ENCODE assay signal across 19 mouse cellular contexts in genomic region chr2:146262966-146263365, GRCm38 (mm10). TPM values are rescaled to one million over a fixed set of nuclear protein-coding genes. Genes with fewer than 3 reads are reported as not detected.
DNase-seq lines count a peak whose midpoint lies in the region; ATAC-seq and TF ChIP-seq lines count a peak whose summit lies in the region.
"Had no signal": no experiment of that assay in that cellular context is flagged by ENCODE, and none has a peak within 500 bp of the region (broad histone marks: within the 10 kb centered on the region; RNA-seq: fewer than 3 reads in every experiment).

No protein-coding gene starts in this region.

- TF ChIP-seq POLR2A in lung, adult 2 months (IDR thresholded peaks at IDR 0.05; ENCODE audit: borderline replicate concordance, extremely low read depth, low read depth, low read length): no peak

- TF ChIP-seq CTCF in lung, postnatal 0 days (IDR thresholded peaks at IDR 0.05): no peak
- TF ChIP-seq CTCF in lung, adult 2 months (IDR thresholded peaks at IDR 0.05; ENCODE audit: insufficient read depth, low read length): no peak

- H3K27me3 ChIP-seq in forebrain, embryonic 14.5 days (replicated peaks; ENCODE audit: control insufficient read depth, insufficient read depth, low read length): no peaks in the 10 kb centered on the region
- 0 out of 2 replicates have a peak, but pooled peaks cover 8% of the 10 kb centered on the region for H3K27me3 ChIP-seq in forebrain, embryonic 12.5 days
- no peaks in the 10 kb centered on the region for H3K27me3 ChIP-seq in lung, postnatal 0 days (replicated peaks; ENCODE audit: insufficient read depth, low read length)
- peaks cover 41% of the 10 kb centered on the region for H3K27me3 ChIP-seq in neural tube, embryonic 13.5 days

- DNase-seq in forebrain, embryonic 14.5 days (ENCODE audit: low spot score): peak; percentile 9
- peak; percentile 12 for DNase-seq in lung, postnatal 0 days (ENCODE audit: low spot score)
- DNase-seq in lung, adult 2 months: no peak
- no peak for DNase-seq in neural tube, embryonic 10.5 days (ENCODE audit: extremely low spot score, low spot score)
- no peak for DNase-seq in spleen, postnatal 4 days (ENCODE audit: low spot score in 2 of 2)
- DNase-seq: adrenal gland, adult 2 months; adrenal gland, postnatal 25 days; cerebellum, adult 2 months; gastrocnemius, postnatal 10 days; heart, adult 18-20 months; heart, postnatal 10 days; heart, postnatal 4 days had no signal

- peaks cover 40% of the 10 kb centered on the region for H3K4me1 ChIP-seq in forebrain, embryonic 14.5 days (ENCODE audit: control insufficient read depth, insufficient read depth, low read length)
- H3K4me1 ChIP-seq in forebrain, embryonic 12.5 days: peaks cover 42% of the 10 kb centered on the region
- H3K4me1 ChIP-seq in lung, postnatal 0 days (ENCODE audit: insufficient read depth, low read depth, low read length): no peaks in the 10 kb centered on the region
- peaks cover 5% of the 10 kb centered on the region for H3K4me1 ChIP-seq in lung, adult 2 months (ENCODE audit: control insufficient read depth, insufficient read depth, low read length)
- peaks cover 47% of the 10 kb centered on the region for H3K4me1 ChIP-seq in neural tube, embryonic 13.5 days (replicated peaks)

- H3K4me2 ChIP-seq in forebrain, embryonic 14.5 days (ENCODE audit: low read length): no peak overlapping the region
- no peak overlapping the region for H3K4me2 ChIP-seq in forebrain, embryonic 12.5 days
- no peak overlapping the region for H3K4me2 ChIP-seq in lung, postnatal 0 days (replicated peaks; ENCODE audit: low read depth, low read length)
- no peak overlapping the region for H3K4me2 ChIP-seq in neural tube, embryonic 13.5 days
- H3K4me2 ChIP-seq: hindbrain, embryonic 12.5 days had no signal

- H3K36me3 ChIP-seq in forebrain, embryonic 14.5 days (ENCODE audit: control insufficient read depth, insufficient read depth, low read length): no peaks in the 10 kb centered on the region
- no peaks in the 10 kb centered on the region for H3K36me3 ChIP-seq in forebrain, embryonic 12.5 days (replicated peaks)
- no peaks in the 10 kb centered on the region for H3K36me3 ChIP-seq in lung, postnatal 0 days (ENCODE audit: insufficient read depth, low read length)
- H3K36me3 ChIP-seq in neural tube, embryonic 13.5 days: no peaks in the 10 kb centered on the region
- H3K36me3 ChIP-seq: embryonic facial prominence, embryonic 10.5 days; heart, embryonic 10.5 days; hindbrain, embryonic 12.5 days had no signal

- H3K9me3 ChIP-seq in forebrain, embryonic 14.5 days (replicated peaks; ENCODE audit: control insufficient read depth, low read length): no peaks in the 10 kb centered on the region
- H3K9me3 ChIP-seq in forebrain, embryonic 12.5 days: no peaks in the 10 kb centered on the region
- H3K9me3 ChIP-seq in lung, postnatal 0 days (ENCODE audit: low read length): no peaks in the 10 kb centered on the region
- H3K9me3 ChIP-seq in neural tube, embryonic 13.5 days: no peaks in the 10 kb centered on the region
- H3K9me3 ChIP-seq: embryonic facial prominence, embryonic 10.5 days; heart, embryonic 10.5 days; hindbrain, embryonic 12.5 days had no signal

- no peak for TF ChIP-seq EP300 in lung, postnatal 0 days (IDR thresholded peaks at IDR 0.05)

- no peak overlapping the region for H3K27ac ChIP-seq in forebrain, embryonic 14.5 days (ENCODE audit: low read depth, low read length)
- H3K27ac ChIP-seq in forebrain, embryonic 12.5 days: no peak overlapping the region
- no peak overlapping the region for H3K27ac ChIP-seq in lung, postnatal 0 days (ENCODE audit: low read length)
- 0 out of 2 replicates have a peak overlapping the region, but pooled peaks have one; percentile 54 for H3K27ac ChIP-seq in neural tube, embryonic 13.5 days (replicated peaks)
- H3K27ac ChIP-seq: embryonic facial prominence, embryonic 10.5 days; heart, embryonic 10.5 days had no signal

- no peak overlapping the region for H3K9ac ChIP-seq in forebrain, embryonic 14.5 days (ENCODE audit: low read length)
- H3K9ac ChIP-seq in forebrain, embryonic 12.5 days: no peak overlapping the region
- no peak overlapping the region for H3K9ac ChIP-seq in lung, postnatal 0 days (replicated peaks; ENCODE audit: low read depth)
- H3K9ac ChIP-seq in neural tube, embryonic 13.5 days: no peak overlapping the region
- H3K9ac ChIP-seq: hindbrain, embryonic 12.5 days had no signal

- no peak overlapping the region for H3K4me3 ChIP-seq in forebrain, embryonic 14.5 days (ENCODE audit: low read depth, low read length)
- no peak overlapping the region for H3K4me3 ChIP-seq in forebrain, embryonic 12.5 days (replicated peaks)
- no peak overlapping the region for H3K4me3 ChIP-seq in lung, postnatal 0 days (ENCODE audit: low read depth, low read length)
- H3K4me3 ChIP-seq in lung, adult 2 months (replicated peaks; ENCODE audit: extremely low read depth, low read depth, low read length): no peak overlapping the region
- no peak overlapping the region for H3K4me3 ChIP-seq in neural tube, embryonic 13.5 days
- H3K4me3 ChIP-seq: embryonic facial prominence, embryonic 10.5 days; heart, embryonic 10.5 days; hindbrain, embryonic 12.5 days had no signal

- no peak for ATAC-seq in forebrain, embryonic 14.5 days
- no peak for ATAC-seq in forebrain, embryonic 12.5 days (ENCODE audit: low FRiP score)
- peak; percentile 11; the same call in 1 of the 2 replicates for ATAC-seq in lung, postnatal 0 days
- ATAC-seq in neural tube, embryonic 13.5 days (ENCODE audit: low read depth): no peak

RNA-seq across cellular contexts. Expression of gene Insm1, which starts 41.2 kb away (rescaled TPM):
- 12.6 and 14.7 TPM in 2 replicates for polyA plus RNA-seq in forebrain, embryonic 14.5 days (2014; fragmentation: Nextera tagmentation; extraction: Ambion mirVana)
- polyA plus RNA-seq in forebrain, embryonic 12.5 days (2016; fragmentation: Nextera tagmentation; extraction: Ambion mirVana): 11.9 and 13.4 TPM in 2 replicates
- 0.06 TPM in 1 of 2 replicates, not detected in the other for polyA plus RNA-seq in lung, postnatal 0 days (2015; fragmentation: Nextera tagmentation; extraction: Ambion mirVana)
- 0.15 and 0.51 TPM in 2 replicates for polyA plus RNA-seq in lung, adult 2 months (2012; rRNA removed)
- polyA plus RNA-seq in neural tube, embryonic 13.5 days (2015; fragmentation: Nextera tagmentation; extraction: Ambion mirVana): 2.2 and 2.6 TPM in 2 replicates
- polyA plus RNA-seq: C2C12; heart, embryonic 14.5 days had no signal

Comparison
In these comparisons a context has a peak if more than half of its experiments do, and no peak if none do; other contexts are left out.
1. DNase-seq: peak in forebrain, embryonic 14.5 days (single experiment) and lung, postnatal 0 days (single experiment); none in lung, adult 2 months (single experiment), neural tube, embryonic 10.5 days (single experiment) and spleen, postnatal 4 days (0 of 2).